Mouse (Mus musculus): ENCODE results near the gene Tmem178b.

- TF ChIP-seq MYOG (IDR thresholded peaks at IDR 0.05; ENCODE audit: control insufficient read depth in 1 of 3, insufficient read depth in 1 of 3, insufficient read length in 2 of 3, low read depth in 2 of 3) (no peak), POLR2A (IDR thresholded peaks at IDR 0.05; ENCODE audit: insufficient read length, low read depth) (no peak), MYOD1 (IDR thresholded peaks at IDR 0.05; ENCODE audit: control insufficient read depth in 1 of 3, insufficient read length in 2 of 3, low read depth in 2 of 3) (no peak), TCF3 (IDR thresholded peaks at IDR 0.05; ENCODE audit: insufficient read length, low read depth) (no peak), USF1 (IDR thresholded peaks at IDR 0.05; ENCODE audit: low read depth) (no peak), POLR2AphosphoS2 (IDR thresholded peaks at IDR 0.05; ENCODE audit: insufficient read length, low read depth) (no peak), SRF (IDR thresholded peaks at IDR 0.05; ENCODE audit: control insufficient read depth, insufficient read length, low read depth) (no peak)
Observed at GRCm38 (mm10) chr6:40009718-40010117, 136.6 kb downstream of the Tmem178b start.

Data from myocyte (in vitro differentiated cells).